Mouse (Mus musculus) adrenal gland, postnatal 4 days (tissue): ENCODE results near the gene Mapk3. TPM values are rescaled to one million over a fixed set of nuclear protein-coding genes. Genes with fewer than 3 reads are reported as not detected.
A peak's percentile ranks its signal among the peaks of the same experiment; 100 is the strongest.
"Not testable (repeated sequence)": the region's sequence is repeated elsewhere in the genome, so short reads cannot be mapped to it uniquely, and the experiment has no call there.

Experiments used
- DNase-seq, 2 experiments: peaks; one replicate each; pipeline ENCODE4 v3.0.0; 2021 to 2022; ENCODE audit warnings: low spot score in 2 of 2, mixed read lengths in 2 of 2
- long read RNA-seq, 2 experiments: library from polyadenylated mRNA; stranded (forward); transcript quantifications; one replicate each; pipeline ENCODE4 v2.0.0; 2021
- total RNA-seq, 2 experiments: library from RNA; stranded (reverse); gene quantifications; 2 replicates each; pipeline ENCODE4 v1.2.3; 2021

Mapk3 gene
- total RNA-seq: 100 to 1,000 TPM; 162 to 172 TPM
- long read RNA-seq, experiment 1, transcript Mapk3-202 (9 exons, 1,800 nt): major isoform, 52 of 62 reads
- long read RNA-seq, experiment 1, partial matches to known transcripts: 7 of 62 reads
- long read RNA-seq, experiment 1, other reads (novel, unspliced or antisense): 2 of 62 reads
- long read RNA-seq, experiment 2, transcript Mapk3-202 (9 exons, 1,800 nt): major isoform, 147 of 177 reads
- long read RNA-seq, experiment 2, partial matches to known transcripts: 16 of 177 reads
- long read RNA-seq, experiment 2, other reads (novel, unspliced or antisense): 8 of 177 reads

DNA sequence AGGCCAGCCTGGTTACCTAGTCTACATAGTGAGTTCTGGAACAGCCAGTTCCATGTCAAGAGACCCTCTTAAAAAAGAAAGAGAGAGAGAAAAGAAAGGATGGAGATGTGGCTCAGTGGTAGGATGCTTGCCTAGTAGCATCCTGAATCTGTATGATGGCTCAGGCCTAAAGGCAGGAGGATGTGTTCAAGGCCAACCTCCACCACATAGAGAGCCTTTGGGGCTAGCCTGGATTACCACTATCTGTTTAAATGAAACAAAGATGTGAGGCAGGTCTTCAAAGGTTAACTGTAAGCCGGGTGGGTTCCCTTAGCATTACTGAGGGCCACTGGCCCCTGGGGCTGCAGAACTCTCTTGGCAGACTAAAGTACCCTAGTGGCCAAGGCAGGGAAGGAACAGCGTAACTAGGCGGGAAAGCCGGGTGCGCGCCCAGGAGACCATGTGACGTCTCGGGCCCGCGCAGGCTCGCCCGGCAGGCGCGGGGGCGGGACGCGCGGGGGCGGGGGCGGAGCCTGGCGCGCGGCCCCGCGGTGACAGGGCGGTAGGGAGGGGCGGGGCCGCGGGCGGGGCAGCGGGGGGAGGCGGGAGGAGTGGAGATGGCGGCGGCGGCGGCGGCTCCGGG is at the start of gene Mapk3:
Mapk3 (plus strand) TSS at position 552 of the 622 bp plus-strand sequence.
- peak; percentile 76 to 77 for DNase-seq

DNA sequence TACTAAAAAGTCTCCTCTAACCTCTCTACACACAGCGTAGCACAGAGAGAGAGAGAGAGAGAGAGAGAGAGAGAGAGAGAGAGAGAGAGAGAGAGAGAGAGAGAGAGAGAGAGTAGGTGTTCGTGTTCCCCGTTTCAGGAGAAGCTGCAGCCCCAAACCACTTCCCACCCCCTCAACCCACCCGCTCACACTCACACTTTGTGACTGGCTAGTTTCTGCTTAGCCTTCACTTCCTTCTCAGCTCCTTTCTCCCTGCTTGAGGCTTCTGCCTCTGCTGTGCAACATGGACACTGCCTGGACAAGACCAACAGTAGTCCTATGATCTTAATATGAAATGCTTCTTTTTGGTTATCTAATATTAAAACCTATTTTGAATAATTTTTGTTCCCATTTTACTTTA is 49.1 kb upstream of the Mapk3 start:
- no peak for DNase-seq

DNA sequence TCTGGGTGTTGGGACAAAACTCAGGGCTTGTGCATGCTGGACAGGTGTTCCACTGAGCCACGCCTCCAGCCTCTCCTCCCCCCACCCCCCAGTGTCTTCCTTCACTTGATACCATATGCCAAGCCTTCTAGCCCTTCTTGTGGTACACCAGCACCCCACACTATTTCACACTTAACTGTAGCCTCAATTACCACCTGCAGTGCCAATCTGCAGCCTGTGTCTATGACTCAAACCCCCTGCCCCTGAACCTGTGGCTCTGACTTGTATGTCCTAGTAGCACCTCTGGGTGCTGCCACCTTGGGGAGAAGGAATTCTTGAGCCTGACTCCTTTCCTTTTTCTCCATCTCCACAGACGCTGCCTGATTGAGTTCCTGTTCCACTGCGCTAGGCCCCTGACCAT is 47.5 kb upstream of the Mapk3 start:
- DNase-seq: no peak

DNA sequence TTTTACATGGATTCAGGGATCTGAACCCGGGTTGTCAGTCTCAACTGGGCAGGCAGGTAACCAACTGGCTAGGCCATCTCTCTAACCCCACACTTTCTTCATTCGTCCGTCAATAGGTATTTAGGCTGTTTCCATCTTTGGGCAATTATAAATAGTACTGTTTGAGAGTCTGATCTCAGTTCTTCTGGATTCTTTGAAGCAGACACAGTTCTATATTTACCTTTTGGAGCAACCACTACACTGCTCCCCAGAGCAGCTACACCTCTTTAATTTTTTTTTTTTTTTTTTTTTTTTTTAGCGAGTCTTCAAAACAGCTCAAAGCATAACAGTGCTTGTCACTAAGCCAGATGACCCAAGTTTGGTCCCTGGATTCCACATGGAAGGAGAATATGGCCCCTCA is 43.7 kb upstream of the Mapk3 start:
- DNase-seq: no peak

DNA sequence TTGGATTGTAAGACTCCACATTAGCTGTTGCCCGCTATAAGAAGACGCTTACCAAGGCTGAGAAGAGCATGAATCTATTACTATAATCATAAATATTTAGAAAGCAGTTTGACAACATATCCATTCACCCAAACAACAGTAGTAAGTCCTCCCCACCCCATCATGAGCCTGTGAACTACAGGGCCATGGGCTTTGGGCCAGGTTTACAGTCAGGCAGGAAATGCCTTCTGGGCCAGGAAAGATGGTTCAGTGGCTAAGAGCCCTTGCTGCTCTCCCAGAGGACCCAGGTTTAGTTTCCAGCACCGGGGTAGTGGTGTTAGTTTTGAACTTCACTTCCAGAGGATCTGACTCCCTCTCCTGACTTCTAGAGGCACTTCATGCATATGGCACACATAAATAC is 41.8 kb upstream of the Mapk3 start:
- DNase-seq: no peak

DNA sequence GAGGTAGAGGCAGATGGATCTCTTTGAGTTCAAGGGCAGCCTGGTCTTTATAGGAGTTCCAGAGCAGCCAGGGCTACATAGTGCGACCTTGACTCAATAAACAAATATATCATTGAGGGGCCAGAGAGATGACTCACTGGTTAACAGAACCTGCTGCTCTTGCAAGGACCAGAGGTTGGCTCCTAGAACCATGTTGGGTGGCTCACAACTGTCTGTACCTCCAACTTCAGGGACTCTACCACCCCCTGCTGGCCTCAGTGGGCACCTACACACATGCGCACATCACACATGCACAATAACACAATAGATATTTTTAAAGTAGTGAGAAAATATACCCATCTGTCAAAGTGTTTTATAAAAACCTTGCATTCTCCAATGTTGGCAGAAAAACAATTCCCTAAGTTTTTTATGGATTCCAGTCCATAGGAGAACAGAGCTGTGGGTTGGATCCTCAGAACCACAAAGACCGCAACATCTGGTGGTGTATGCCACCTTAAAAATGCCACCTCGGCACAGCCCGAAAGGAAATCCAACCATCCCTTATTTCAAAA is 40.5 kb upstream of the Mapk3 start:
- no peak for DNase-seq

DNA sequence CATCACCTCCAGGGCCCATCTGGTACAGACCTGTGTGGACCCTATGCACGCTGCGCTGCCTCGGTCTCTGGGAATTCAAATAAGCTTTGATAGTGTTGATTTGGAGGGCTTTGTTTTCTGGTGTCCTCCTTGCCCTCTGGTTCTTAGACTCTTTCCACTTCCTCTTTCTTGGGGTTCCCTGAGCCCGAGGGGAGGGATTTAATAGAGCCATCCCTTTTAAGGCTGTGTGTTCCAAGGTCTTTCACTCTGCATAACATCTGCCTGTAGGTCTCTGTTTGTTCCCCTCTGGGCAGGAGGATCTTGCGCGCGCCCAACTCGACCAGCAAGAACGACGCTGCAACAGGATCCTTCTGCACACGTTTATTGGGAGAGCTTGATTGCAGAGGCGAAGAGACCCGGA is 37.8 kb upstream of the Mapk3 start:
- DNase-seq: no peak

DNA sequence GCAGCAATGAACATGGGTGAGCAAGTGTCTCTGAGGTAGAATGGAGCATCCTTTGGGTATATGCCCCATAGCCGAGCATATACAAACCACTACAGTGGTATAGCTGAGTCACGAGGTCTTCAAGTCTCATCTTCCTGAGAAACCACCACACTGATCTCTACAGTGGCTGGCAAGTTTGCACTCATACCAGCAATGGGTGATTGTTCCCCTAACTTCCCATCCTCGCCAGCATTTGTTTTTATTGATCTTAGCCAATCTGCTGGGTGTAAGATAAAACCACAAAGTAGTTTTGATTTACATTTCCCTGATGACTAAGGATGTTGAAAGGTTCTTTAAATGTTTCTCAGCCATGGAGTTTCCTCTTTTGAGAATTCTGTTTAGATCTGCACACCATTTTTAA is 34.3 kb upstream of the Mapk3 start:
- DNase-seq: no peak

DNA sequence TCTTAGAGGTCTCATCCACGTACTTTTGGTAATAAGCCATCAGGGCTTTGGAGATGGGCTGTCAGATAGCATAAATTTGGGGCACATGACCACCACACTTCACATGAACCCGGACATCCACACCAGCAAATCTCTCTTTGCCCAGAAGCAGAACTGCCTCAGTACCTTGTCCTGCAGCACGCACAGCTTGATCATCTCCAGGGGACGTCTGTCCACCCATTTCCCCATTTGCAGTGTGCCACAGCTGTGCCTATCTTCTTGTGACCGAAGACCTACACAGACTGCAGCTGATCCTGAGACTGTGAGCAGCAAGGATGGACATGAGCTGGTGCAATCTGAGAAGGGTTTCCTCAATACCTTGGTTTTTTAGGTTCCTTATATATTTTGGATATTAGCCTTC is 33.7 kb upstream of the Mapk3 start:
- DNase-seq: no peak

DNA sequence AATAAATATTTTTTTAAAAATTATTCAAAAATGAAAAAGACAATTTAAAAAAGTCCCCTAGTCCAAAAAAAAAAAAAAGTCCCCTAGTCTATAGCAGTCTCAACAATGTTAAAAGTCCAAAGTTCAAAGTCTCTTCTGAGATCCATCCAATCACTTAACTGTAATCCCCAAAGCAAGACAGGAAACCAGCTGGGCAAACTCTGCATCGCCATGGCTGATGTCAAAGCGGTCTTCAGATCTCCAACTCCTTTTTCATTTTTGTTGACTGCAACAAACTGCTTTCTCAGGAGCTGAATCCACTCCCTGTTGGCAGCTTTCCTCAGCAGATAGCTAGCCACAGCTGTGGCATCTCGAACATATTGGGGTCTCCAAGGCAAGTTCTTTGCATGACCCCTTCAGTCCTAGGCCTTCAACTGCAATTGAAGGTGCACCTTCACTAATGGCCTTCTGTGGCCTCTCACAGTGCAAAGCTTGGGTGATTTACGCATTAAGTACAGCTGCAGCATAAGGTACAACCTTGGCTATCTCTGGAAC is 29.1 kb upstream of the Mapk3 start:
- DNase-seq: not testable (repeated sequence)

DNA sequence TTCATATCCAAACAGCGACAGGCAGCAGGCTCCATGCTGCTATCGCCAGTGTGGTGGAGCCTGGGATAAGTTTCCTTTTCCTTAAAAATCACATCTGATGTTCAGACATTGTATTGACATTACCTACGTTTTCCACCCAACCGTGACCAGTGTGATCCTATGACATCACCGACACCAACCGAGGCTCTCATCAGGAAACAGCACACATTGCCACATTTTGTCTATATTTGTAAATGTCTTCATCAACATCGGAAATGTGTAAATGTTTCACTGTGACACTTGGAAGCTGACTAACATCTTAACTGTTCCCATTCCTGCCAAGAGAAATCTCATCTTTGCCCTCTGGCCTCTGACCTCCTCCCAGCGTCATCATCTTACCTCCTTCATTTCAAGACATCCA is 23.3 kb upstream of the Mapk3 start:
- DNase-seq: no peak

DNA sequence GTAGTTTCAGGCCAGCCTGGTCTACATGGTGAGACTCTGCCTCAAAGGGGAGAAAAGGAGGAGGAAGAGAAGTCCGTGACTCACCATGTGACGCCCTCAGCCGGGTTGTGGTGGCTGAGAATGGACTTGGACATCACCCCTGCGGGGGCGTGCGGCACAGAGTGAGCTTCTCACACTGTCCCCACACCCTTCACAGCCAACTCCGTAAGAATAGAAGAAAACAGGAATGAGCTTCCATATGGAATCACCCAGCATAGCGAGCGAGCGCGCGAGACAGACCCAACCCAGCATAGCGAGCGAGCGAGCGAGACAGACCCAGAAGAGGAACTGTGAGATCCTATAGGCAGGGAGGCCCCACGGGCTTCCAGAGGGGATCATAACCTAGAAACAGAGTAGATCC is 19.9 kb upstream of the Mapk3 start:
- DNase-seq: no peak

DNA sequence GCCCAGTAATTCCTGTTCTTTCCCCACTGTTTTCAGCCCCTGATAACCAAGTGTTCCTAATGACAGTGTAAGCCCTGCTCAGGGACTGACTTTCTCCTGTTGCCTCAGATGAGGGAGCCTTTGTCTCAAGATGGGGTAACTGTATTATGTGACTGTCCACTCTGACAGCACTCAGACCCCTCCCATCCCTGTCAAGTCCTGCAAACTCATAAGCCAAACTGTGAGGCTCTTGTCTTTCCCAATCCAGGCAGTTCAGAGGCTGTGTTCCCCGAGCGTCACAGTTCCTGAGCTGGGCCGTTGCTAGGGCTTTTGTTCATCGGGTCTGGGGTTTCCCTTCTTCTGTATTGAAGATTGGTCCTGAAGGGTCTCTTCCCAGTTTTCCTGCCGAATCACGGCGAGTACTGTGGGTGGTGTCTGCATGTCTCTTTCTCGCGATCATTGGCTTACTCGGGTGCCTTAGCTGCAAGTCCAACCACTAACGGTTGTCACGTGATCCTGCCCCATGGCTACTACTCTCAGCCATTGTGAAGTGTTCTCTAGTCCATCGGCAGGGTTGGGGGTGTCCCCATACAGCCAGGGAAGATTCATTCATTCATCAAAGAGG is 19.2 kb upstream of the Mapk3 start:
- no peak for DNase-seq

DNA sequence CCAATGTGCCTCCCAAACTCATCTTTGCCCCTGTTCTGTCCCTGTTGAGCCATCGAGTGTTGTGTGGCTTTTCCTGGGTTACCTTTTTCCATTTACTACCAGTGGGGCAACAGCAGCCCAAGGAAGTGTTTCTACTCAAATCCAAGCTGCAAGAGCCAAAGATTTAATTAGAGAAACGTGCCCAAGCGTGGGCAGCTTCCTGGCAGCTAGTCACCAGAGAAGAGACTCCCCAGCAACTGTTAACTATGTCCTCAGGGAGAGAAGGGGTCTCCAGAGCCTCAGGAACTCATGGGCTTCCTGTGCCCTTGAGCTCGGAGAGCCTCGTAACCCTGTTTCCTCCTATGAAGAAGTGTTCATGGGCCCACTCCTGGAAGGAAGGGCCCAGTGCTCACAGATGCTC is 18.4 kb upstream of the Mapk3 start:
- no peak for DNase-seq

DNA sequence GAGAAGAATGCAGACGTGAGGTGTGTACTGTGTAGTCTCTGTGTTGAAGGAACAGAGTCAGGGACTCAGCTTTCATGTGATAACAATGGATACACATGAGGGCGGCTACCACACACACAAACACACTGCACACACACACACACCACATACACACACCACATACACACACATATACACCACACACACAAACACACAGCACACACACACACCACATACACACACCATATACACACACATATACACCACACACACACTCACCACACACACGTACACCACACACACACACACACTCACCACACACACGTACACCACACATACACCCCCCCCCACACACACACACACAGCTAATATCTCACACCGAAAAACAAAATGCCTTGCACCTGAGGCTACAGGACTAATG is 17.9 kb upstream of the Mapk3 start:
- no peak for DNase-seq

DNA sequence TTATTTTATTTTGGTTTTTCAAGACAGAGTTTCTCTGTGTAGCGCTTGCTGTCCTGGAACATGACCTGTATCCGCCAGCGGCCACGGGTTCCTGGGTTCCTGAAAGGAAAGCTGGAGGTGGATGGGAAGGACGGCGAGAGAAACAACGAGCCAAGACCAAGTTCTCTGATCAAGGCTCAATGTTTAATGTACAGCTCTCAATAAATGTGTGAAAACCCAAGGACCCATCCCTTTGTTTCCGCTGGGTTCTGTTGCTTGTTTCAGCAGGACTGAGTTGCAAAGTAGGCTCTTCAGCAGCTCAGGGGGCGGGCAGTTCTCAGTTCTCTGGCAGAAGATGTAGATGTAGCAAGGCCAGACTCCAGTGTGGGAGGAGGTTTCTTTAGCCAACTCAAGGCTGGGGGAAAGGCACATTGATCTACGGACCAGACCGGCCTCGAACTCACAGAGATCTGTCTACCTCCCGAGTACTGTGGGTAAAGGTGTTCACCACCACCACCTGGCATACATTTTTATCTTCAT is 17.4 kb upstream of the Mapk3 start:
- no peak for DNase-seq

DNA sequence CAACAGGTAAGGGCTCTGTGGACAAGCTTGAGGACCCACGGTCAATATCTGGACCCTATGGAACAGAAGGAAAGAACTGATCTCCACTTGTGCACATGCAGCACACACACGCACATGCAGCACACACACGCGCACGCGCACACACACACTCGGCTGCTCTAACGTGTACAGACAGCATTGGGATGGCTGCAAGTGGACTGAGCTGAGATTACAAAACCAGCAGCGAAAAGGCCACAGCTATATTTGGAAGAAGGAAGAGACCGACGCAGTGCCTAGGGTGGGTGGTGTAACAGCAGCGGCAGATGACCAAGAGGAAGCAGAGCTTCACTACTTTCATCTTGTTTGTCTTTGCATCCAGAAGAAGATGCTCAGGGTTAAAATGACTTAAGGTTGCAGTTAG is 13.3 kb upstream of the Mapk3 start:
- no peak for DNase-seq

DNA sequence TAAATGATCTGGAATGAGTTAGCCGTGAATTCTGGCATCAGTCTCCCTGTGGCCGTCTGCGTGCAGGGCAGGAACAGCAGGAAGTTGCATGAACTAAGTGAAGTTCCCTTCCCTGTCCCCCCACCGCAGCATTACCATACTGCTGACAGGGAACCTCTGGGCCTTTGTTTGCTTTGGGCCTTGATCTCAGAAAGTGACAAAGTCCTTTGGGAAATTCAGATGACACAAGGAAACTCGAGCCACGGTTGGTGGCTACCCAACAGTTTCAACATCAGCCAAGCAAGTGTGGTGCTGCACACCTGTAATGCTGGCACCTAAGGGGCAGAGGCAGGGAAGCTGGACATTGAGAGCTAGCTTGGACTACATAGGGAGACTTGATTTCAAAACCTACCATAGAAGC is 12.6 kb upstream of the Mapk3 start:
- no peak for DNase-seq

DNA sequence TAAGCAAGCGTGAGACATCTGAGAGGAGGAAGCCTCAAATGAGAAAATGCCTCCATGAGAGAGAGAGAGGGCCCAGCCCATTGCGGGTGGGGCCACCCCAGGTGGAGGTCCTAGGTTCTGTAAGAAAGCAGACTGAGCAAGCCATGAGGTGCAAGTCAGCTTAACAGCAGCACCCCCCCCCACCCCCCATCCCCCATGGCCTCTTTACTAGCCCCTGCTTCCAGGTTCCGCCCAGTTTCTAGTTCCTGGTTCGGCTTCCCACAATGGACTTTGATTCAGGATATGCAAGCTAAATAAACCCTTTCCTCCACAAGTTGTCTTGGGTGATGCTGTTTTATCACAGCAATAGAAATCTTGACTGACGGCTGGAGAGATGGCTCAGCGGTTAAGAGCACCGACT is 10.6 kb upstream of the Mapk3 start:
- DNase-seq: no peak

DNA sequence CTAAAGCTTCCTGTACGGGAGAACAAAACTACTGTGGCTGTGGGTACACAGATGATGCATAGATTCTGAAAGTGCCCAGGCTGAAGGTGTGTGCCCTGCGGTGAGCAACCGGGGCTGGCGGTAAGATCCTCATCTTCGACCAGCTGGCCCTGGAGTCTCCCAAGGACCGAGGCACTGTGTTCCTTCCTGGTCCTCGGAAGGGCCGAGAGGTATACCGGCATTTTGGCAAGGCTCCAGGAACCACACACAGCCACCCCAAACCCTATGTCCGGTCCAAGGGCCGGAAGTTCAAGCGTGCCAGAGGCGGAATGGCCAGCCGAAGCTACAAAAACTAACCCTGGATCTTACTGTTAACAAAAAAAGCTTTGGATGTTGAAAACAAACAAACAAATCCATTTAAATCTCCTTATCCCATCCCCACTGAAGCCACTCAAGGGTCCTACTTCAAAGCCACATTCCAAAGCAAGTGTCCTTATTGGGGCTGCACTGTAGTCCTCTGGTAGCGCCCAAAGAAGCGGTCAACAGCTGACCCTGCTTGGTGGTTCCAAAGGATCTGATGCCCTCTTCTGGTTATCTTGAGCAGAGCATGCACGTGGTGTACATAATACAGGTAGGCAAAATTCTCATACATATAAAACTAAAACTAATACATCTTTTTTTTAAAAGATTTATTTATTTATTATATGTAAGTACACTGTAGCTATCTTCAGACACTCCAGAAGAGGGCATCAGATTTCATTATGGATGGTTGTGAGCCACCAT is 9.6 kb upstream of the Mapk3 start:
- DNase-seq: no peak

DNA sequence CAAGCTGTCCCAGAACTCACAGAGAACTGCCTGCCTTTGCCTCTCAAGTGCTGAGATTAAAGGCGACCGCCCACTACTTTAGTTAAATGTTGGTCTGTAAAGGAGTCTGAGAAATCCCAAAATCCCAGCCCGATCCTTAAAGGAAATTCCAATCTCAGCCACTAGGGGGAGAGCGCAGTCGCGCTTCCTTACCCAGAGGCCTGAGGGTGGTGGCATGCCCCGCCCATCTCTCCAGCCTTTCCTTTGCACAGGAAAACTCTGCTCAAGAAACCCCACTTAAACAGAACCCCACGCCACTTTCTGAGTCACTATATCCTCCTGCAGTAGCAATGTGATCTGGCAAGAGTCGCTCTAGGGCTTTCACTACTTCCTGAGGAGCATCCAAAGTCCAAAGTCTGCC is 4.5 kb upstream of the Mapk3 start:
- DNase-seq: peak in 1 of 2 experiments; percentile 60
